ENCODE assay signal across 8 mouse cellular contexts in genomic region chrX:71049864-71050576, GRCm38 (mm10). TPM values are rescaled to one million over a fixed set of nuclear protein-coding genes. Genes with fewer than 3 reads are reported as not detected.
DNase-seq lines count a peak whose midpoint lies in the region; ATAC-seq lines count a peak whose summit lies in the region.

Gene Mamld1 (plus strand): TSS chrX:71050256.

- WGBS in forebrain, embryonic 12.5 days = 17% methylated on average over 50 of the region's 50 CpGs
- WGBS in heart, embryonic 14.5 days = 15% methylated on average over 36 of the region's 50 CpGs
- WGBS in midbrain, embryonic 15.5 days = 19% methylated on average over 50 of the region's 50 CpGs

- H3K4me3 ChIP-seq in forebrain, embryonic 12.5 days (replicated peaks) = peak within 1 kb of the TSS; percentile 55
- H3K4me3 ChIP-seq in heart, embryonic 14.5 days (ENCODE audit: control insufficient read depth in 1 of 2, insufficient read depth in 1 of 2, low read depth in 1 of 2, low read length in 2 of 2) = peak within 1 kb of the TSS; percentile 57 to 60
- peak within 1 kb of the TSS; percentile 58 for H3K4me3 ChIP-seq in midbrain, embryonic 15.5 days

- H3K36me3 ChIP-seq in forebrain, embryonic 12.5 days (replicated peaks) = no peaks in the 10 kb centered on the region
- no peaks in the 10 kb centered on the region for H3K36me3 ChIP-seq in heart, embryonic 14.5 days (ENCODE audit: control insufficient read depth, insufficient read depth, low read length)
- H3K36me3 ChIP-seq in midbrain, embryonic 15.5 days (replicated peaks) = no peaks in the 10 kb centered on the region

- H3K9me3 ChIP-seq in forebrain, embryonic 12.5 days = no peaks in the 10 kb centered on the region
- no peaks in the 10 kb centered on the region for H3K9me3 ChIP-seq in heart, embryonic 14.5 days (ENCODE audit: control insufficient read depth, low read length)
- no peaks in the 10 kb centered on the region for H3K9me3 ChIP-seq in midbrain, embryonic 15.5 days

- H3K27me3 ChIP-seq in forebrain, embryonic 12.5 days = peaks cover 13% of the 10 kb centered on the region; the same call in 1 of the 2 replicates
- peaks cover 6% of the 10 kb centered on the region for H3K27me3 ChIP-seq in heart, embryonic 14.5 days (ENCODE audit: control insufficient read depth, insufficient read depth, low read length)
- H3K27me3 ChIP-seq in midbrain, embryonic 15.5 days (replicated peaks) = peaks cover 4% of the 10 kb centered on the region; the same call in 1 of the 2 replicates

- peak; percentile 60 for ATAC-seq in forebrain, embryonic 12.5 days (ENCODE audit: low FRiP score)
- ATAC-seq in heart, embryonic 14.5 days (ENCODE audit: insufficient number of reproducible peaks, insufficient read depth, low FRiP score, low read depth) = peak; percentile 70
- ATAC-seq in midbrain, embryonic 15.5 days (replicated peaks) = peak; percentile 87

- H3K27ac ChIP-seq in forebrain, embryonic 12.5 days = peak within 1 kb of the TSS; percentile 90
- peak within 1 kb of the TSS in 1 of 2 experiments; percentile 55; a peak in 2 of 4 replicates for H3K27ac ChIP-seq in heart, embryonic 14.5 days (replicated peaks in 1 of 2; ENCODE audit: control insufficient read depth in 1 of 2, insufficient read depth in 1 of 2, low read depth in 2 of 2, low read length in 2 of 2)
- H3K27ac ChIP-seq in midbrain, embryonic 15.5 days = peak within 1 kb of the TSS; percentile 82

- peak within 1 kb of the TSS; percentile 68 for H3K9ac ChIP-seq in forebrain, embryonic 12.5 days
- H3K9ac ChIP-seq in heart, embryonic 14.5 days (ENCODE audit: low read length) = peak within 1 kb of the TSS; percentile 74
- peak within 1 kb of the TSS; percentile 55 for H3K9ac ChIP-seq in midbrain, embryonic 15.5 days

- DNase-seq in thymus, postnatal 4 days = peak; percentile 17
- DNase-seq in thymus, adult 18-20 months = no peak
- peak; percentile 83 for DNase-seq in kidney, postnatal 10 days
- DNase-seq in liver = peak; percentile 26
- DNase-seq in testis, postnatal 10 days (ENCODE audit: low spot score) = peak; percentile 73

- H3K4me1 ChIP-seq in forebrain, embryonic 12.5 days = peaks cover 13% of the 10 kb centered on the region
- peaks cover 5 to 6% of the 10 kb centered on the region in 2 experiments; a peak in 3 of 4 replicates for H3K4me1 ChIP-seq in heart, embryonic 14.5 days (ENCODE audit: control insufficient read depth in 2 of 2, insufficient read depth in 2 of 2, low read length in 2 of 2)
- peaks cover 4% of the 10 kb centered on the region; the same call in 1 of the 2 replicates for H3K4me1 ChIP-seq in midbrain, embryonic 15.5 days

- H3K4me2 ChIP-seq in forebrain, embryonic 12.5 days = peak within 1 kb of the TSS; percentile 67
- H3K4me2 ChIP-seq in heart, embryonic 14.5 days (ENCODE audit: low read length) = peak within 1 kb of the TSS; percentile 75
- H3K4me2 ChIP-seq in midbrain, embryonic 15.5 days = peak within 1 kb of the TSS; percentile 69

RNA-seq across cellular contexts. Expression of gene Mamld1, which starts in this region (rescaled TPM):
- 8.2 and 9.7 TPM in 2 replicates for polyA plus RNA-seq in forebrain, embryonic 12.5 days (2016; fragmentation: Nextera tagmentation; extraction: Ambion mirVana)
- 6.9 and 7.4 TPM in 2 replicates for polyA plus RNA-seq in heart, embryonic 14.5 days (2014; fragmentation: Nextera tagmentation; extraction: Ambion mirVana)
- polyA plus RNA-seq in midbrain, embryonic 15.5 days (2015; fragmentation: Nextera tagmentation; extraction: Ambion mirVana) = 5.4 and 5.6 TPM in 2 replicates

Comparison
In these comparisons a context has a peak if more than half of its experiments do, and no peak if none do; other contexts are left out.
1. DNase-seq: peak in thymus, postnatal 4 days (single experiment), kidney, postnatal 10 days (single experiment), liver (single experiment) and testis, postnatal 10 days (single experiment); none in thymus, adult 18-20 months (0 of 2).
2. Peak in every context shown above with its lines, with median percentiles within 50 percentile points of each other: ATAC-seq, H3K4me2 ChIP-seq, H3K4me3 ChIP-seq and H3K9ac ChIP-seq.